Mouse (Mus musculus) embryonic facial prominence, embryonic 15.5 days (tissue): ENCODE measurements around the gene Tshz2. TPM values are rescaled to one million over a fixed set of nuclear protein-coding genes. Genes with fewer than 3 reads are reported as not detected.

Experiments used
- ATAC-seq: fragments of 200-750 bp; cut with Nextera tagmentation; 2 replicates; pipeline ENCODE4 v1.8.0; 2017; ENCODE audit warnings: low read depth, moderate TSS enrichment; ENCODE audit not compliant: insufficient number of reproducible peaks, low FRiP score, low TSS enrichment
- H3K27ac ChIP-seq: fragments of 300-500 bp; sonication (generic); replicated peaks from 2 replicates; pipeline ENCODE4 v1.5.1; 2015; ENCODE audit warnings: mild to moderate bottlenecking, inconsistent platforms
- H3K27me3 ChIP-seq: fragments of 300-500 bp; sonication (generic); 2 replicates; pipeline ENCODE4 v1.6.1; 2015; ENCODE audit warnings: inconsistent platforms
- H3K36me3 ChIP-seq: fragments of 300-500 bp; sonication (generic); 2 replicates; pipeline ENCODE4 v1.6.1; 2015; ENCODE audit warnings: mild to moderate bottlenecking, inconsistent platforms
- H3K4me1 ChIP-seq: fragments of 300-500 bp; sonication (generic); 2 replicates; pipeline ENCODE4 v1.6.1; 2015; ENCODE audit warnings: inconsistent platforms
- H3K4me2 ChIP-seq: fragments of 300-500 bp; sonication (generic); replicated peaks from 2 replicates; pipeline ENCODE4 v1.6.1; 2015; ENCODE audit warnings: mild to moderate bottlenecking, inconsistent platforms
- H3K4me3 ChIP-seq: fragments of 300-500 bp; sonication (generic); replicated peaks from 2 replicates; pipeline ENCODE4 v1.5.1; 2015; ENCODE audit warnings: mild to moderate bottlenecking, inconsistent platforms
- H3K9ac ChIP-seq: fragments of 300-500 bp; sonication (generic); 2 replicates; pipeline ENCODE4 v1.6.1; 2015; ENCODE audit warnings: inconsistent platforms
- H3K9me3 ChIP-seq: fragments of 300-500 bp; sonication (generic); replicated peaks from 2 replicates; pipeline ENCODE4 v1.6.1; 2016; ENCODE audit warnings: inconsistent platforms
- WGBS: fragments of 180-500 bp; shearing (Covaris S2); methylation state at CpG from one replicate; pipeline ENCODE4 v1.1.7; 2015; 5-methylcytosine and 5-hydroxymethylcytosine counted together
- polyA plus RNA-seq: library from polyadenylated mRNA; unstranded; fragments of >200 nt; fragmentation: Nextera tagmentation; extraction: Ambion mirVana; gene quantifications from 2 replicates; pipeline ENCODE4 v1.2.1, GENCODE M21; 2015

Tshz2 gene
- polyA plus RNA-seq, 1 experiment from 2014 or later, result 10.5 TPM

GRCm38 (mm10) chr2:169958736-169959573, 326.1 kb downstream of the Tshz2 start:
- H3K4me1 ChIP-seq, result peaks cover 21% of the 10 kb centered on the region
- H3K27me3 ChIP-seq, result no peaks in the 10 kb centered on the region
- no peak overlapping the region for H3K27ac ChIP-seq
- H3K9ac ChIP-seq, result no peak overlapping the region
- WGBS, result 37% methylated on average over 17 of the region's 17 CpGs
- H3K4me3 ChIP-seq, result no peak overlapping the region
- no peak overlapping the region for H3K4me2 ChIP-seq
- no peaks in the 10 kb centered on the region for H3K36me3 ChIP-seq
- no peaks in the 10 kb centered on the region for H3K9me3 ChIP-seq
- ATAC-seq, result no peak

DNA sequence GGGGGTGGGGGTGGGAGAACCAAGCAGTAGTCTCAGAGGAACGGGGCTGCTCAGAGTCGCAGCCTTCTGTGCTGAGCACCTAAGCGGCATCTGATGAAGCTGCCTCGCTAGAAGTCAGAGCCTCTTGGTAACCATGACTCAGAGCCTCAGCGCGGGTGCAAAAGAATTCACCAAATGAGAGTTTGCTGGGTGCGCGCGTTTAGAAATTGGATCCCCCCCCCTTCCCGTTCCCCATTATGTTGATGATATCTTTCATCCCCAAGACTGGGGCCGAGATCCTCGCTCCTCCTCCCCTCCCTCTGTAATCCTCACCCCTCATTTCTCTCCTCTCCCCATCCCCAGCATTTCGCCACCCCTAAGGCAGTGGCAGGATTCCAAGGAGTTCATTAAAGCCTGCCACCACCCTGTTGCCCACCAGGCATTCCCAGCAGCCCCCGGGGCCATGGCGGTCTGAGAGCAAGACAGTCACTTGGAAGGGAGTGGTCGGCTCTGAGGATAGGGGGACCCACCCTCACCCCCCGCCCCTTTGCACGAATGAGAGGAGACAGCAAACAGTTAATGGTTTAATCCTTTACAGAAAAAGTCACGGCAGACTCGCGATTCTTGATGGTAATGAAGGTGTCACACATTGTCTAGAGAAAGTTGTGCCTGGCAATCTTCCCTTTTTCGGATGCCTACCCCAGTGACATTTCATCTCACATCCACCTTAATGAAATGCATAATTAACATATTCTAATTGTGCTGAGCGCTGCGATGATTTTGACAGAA, 328.8 kb downstream of the Tshz2 start:
- Histone ChIP-seq H3K4me1 (peaks cover 21% of the 10 kb centered on the region), H3K9ac (no peak overlapping the region), H3K36me3 (no peaks in the 10 kb centered on the region), H3K9me3 (no peaks in the 10 kb centered on the region), H3K4me2 (peak overlapping the region; percentile 64), H3K4me3 (peak overlapping the region; percentile 34), H3K27ac (no peak overlapping the region), H3K27me3 (no peaks in the 10 kb centered on the region)
- no peak; the same call in 1 of the 2 replicates for ATAC-seq
- 13% methylated on average over 24 of the region's 24 CpGs for WGBS

- peaks cover 21% of the 10 kb centered on the region for H3K4me1 ChIP-seq
- no peaks in the 10 kb centered on the region for H3K9me3 ChIP-seq
- peak overlapping the region; percentile 64 for H3K4me2 ChIP-seq
- H3K27me3 ChIP-seq, result no peaks in the 10 kb centered on the region
- no peak overlapping the region for H3K9ac ChIP-seq
- no peak overlapping the region for H3K27ac ChIP-seq
- H3K36me3 ChIP-seq, result no peaks in the 10 kb centered on the region
- 30% methylated on average over 8 of the region's 8 CpGs for WGBS
- peak overlapping the region; percentile 34; the same call in 1 of the 2 replicates for H3K4me3 ChIP-seq
- no peak for ATAC-seq
Measured at GRCm38 (mm10) chr2:169962231-169962600, 329.4 kb downstream of the Tshz2 start.

DNA sequence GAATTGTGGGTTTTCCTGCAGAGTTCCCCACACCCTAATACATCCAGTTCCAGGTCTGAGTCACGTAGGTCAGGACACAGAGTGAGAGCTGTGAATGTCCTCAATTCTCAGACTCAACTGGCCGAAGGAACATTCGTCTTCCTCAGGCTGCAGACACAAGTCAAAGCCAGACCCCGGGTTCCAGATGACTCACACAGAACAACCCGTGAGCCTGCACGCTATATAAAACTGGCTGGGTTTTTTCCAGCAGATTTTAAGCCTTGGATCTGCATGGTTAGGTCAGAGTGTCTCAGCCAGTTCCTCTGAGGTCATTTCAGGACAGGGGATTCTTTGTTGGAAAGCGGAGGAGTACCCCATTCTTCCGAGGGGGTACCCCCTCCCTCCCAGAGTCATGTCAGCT, 330.0 kb downstream of the Tshz2 start:
- Histone ChIP-seq H3K4me2 (no peak overlapping the region), H3K27me3 (no peaks in the 10 kb centered on the region), H3K4me1 (peaks cover 21% of the 10 kb centered on the region), H3K9ac (no peak overlapping the region), H3K27ac (no peak overlapping the region), H3K36me3 (no peaks in the 10 kb centered on the region), H3K4me3 (no peak overlapping the region), H3K9me3 (no peaks in the 10 kb centered on the region)
- 56% methylated on average over 8 of the region's 8 CpGs for WGBS
- ATAC-seq, result no peak

DNA sequence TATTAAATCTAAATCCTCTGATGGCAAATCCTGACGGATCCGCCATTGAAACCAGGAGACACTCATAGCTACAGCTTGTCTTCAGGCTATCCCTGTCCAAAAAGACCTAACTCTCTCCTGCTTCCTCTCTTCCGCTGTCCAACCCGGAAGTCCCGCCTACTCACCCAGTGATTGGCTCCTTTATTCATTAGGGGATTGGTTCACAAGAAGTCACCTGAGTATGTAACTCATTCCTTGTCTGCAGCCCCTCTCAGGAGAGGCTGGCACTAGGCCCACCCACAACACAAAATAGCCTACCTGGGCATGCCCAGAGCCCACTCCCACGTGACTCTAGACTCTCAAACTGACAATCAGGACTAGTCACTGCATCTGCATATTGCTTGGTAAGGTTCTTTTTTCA, 337.7 kb downstream of the Tshz2 start:
- no peak for ATAC-seq
- H3K9ac ChIP-seq, result no peak overlapping the region
- H3K27me3 ChIP-seq, result no peaks in the 10 kb centered on the region
- H3K36me3 ChIP-seq, result no peaks in the 10 kb centered on the region
- H3K27ac ChIP-seq, result no peak overlapping the region
- no peak overlapping the region for H3K4me3 ChIP-seq
- no peak overlapping the region for H3K4me2 ChIP-seq
- H3K9me3 ChIP-seq, result no peaks in the 10 kb centered on the region
- no peaks in the 10 kb centered on the region for H3K4me1 ChIP-seq
- 94% methylated on average over 6 of the region's 6 CpGs for WGBS

GRCm38 (mm10) chr2:169982925-169983324, 350.1 kb downstream of the Tshz2 start:
- Histone ChIP-seq H3K36me3 (no peaks in the 10 kb centered on the region), H3K27me3 (no peaks in the 10 kb centered on the region), H3K27ac (no peak overlapping the region), H3K4me2 (no peak overlapping the region), H3K9ac (no peak overlapping the region), H3K4me3 (no peak overlapping the region), H3K9me3 (no peaks in the 10 kb centered on the region), H3K4me1 (no peaks in the 10 kb centered on the region)
- 87% methylated on average over 10 of the region's 10 CpGs for WGBS
- ATAC-seq, result no peak

GRCm38 (mm10) chr2:169987186-169987585, 354.4 kb downstream of the Tshz2 start:
- Histone ChIP-seq H3K27me3 (no peaks in the 10 kb centered on the region), H3K27ac (no peak overlapping the region), H3K36me3 (no peaks in the 10 kb centered on the region), H3K9ac (no peak overlapping the region), H3K4me2 (no peak overlapping the region), H3K4me3 (no peak overlapping the region), H3K4me1 (no peaks in the 10 kb centered on the region), H3K9me3 (no peaks in the 10 kb centered on the region)
- no peak for ATAC-seq
- WGBS, result 58% methylated on average over 13 of the region's 13 CpGs

GRCm38 (mm10) chr2:169989186-169989585, 356.4 kb downstream of the Tshz2 start:
- H3K4me2 ChIP-seq, result no peak overlapping the region
- H3K27ac ChIP-seq, result no peak overlapping the region
- no peaks in the 10 kb centered on the region for H3K27me3 ChIP-seq
- no peak overlapping the region for H3K9ac ChIP-seq
- H3K4me3 ChIP-seq, result no peak overlapping the region
- H3K9me3 ChIP-seq, result no peaks in the 10 kb centered on the region
- ATAC-seq, result no peak
- no peaks in the 10 kb centered on the region for H3K36me3 ChIP-seq
- H3K4me1 ChIP-seq, result no peaks in the 10 kb centered on the region
- WGBS, result 92% methylated on average over 1 of the region's 1 CpGs

GRCm38 (mm10) chr2:169990991-169991390, 358.2 kb downstream of the Tshz2 start:
- Histone ChIP-seq H3K27me3 (no peaks in the 10 kb centered on the region), H3K9me3 (no peaks in the 10 kb centered on the region), H3K9ac (no peak overlapping the region), H3K36me3 (no peaks in the 10 kb centered on the region), H3K4me2 (no peak overlapping the region), H3K4me3 (no peak overlapping the region), H3K4me1 (peaks cover 6% of the 10 kb centered on the region), H3K27ac (no peak overlapping the region)
- 93% methylated on average over 7 of the region's 7 CpGs for WGBS
- ATAC-seq, result no peak

DNA sequence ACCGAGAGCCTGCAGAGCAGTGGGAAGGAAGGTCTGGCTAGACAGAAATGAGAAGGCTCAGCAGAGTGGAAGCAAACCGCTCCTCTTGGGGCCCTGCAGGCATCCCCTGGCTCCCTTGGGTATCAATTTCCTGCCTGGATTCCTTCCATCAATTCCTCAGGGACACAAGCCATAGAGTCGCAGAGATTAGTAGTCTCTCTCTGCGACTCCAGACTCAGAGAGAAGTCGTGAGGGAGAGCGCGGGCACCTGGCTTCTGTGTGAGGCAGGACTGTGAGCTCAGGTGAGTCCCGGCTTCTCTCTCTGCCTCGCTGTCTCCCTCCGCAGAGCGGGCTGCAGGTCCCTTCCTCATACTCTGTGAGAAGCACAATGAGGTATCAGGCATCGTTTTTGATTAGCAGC, 363.2 kb downstream of the Tshz2 start:
- 17% methylated on average over 12 of the region's 12 CpGs for WGBS
- Histone ChIP-seq H3K4me3 (peak overlapping the region; percentile 7; the same call in 1 of the 2 replicates), H3K4me1 (peaks cover 37% of the 10 kb centered on the region), H3K9me3 (no peaks in the 10 kb centered on the region), H3K36me3 (no peaks in the 10 kb centered on the region), H3K9ac (no peak overlapping the region), H3K27ac (no peak overlapping the region), H3K4me2 (peak overlapping the region; percentile 40), H3K27me3 (no peaks in the 10 kb centered on the region)
- no peak for ATAC-seq

DNA sequence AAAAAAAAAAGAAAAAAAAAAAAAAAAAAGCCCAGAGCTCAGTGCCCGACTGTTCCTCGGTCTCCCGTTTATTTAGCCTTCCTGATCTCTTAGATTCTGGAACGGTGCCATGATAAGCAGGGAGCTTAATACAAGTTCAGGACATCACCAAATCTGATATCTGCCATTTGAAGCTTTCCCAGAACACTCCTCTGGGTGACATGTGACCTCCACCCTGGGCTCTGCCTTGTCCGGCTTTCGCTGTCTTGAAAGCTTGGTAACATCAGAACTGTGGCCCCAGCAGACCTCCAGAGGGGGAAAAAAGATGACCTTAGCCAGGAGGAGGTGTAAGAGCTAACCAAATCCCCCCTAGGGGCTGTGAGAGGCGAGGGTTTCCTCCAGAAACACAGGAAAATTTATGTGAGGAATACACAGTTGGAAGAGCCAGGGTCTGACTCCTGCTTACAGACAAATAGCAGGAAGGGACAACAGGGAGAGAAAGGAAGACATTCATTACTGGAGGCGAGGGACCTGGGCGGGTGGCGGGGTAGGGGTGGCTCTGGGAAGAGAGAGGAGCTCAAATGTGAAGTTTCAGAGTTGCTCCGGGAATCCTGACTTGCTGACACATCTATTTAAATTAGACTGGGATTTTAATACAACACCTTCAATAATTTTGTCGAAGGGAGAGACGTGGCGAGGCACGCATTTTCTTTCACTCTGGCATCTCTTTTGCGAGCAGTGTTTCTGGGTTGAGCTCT, 363.9 kb downstream of the Tshz2 start:
- no peaks in the 10 kb centered on the region for H3K27me3 ChIP-seq
- no peaks in the 10 kb centered on the region for H3K36me3 ChIP-seq
- H3K4me3 ChIP-seq, result no peak overlapping the region
- no peaks in the 10 kb centered on the region for H3K9me3 ChIP-seq
- H3K4me2 ChIP-seq, result peak overlapping the region; percentile 40
- H3K27ac ChIP-seq, result no peak overlapping the region
- no peak overlapping the region for H3K9ac ChIP-seq
- ATAC-seq, result no peak
- 37% methylated on average over 16 of the region's 16 CpGs for WGBS
- peaks cover 37% of the 10 kb centered on the region for H3K4me1 ChIP-seq
